Mouse (Mus musculus) bone marrow, adult 2 months (tissue): ENCODE data around the gene Brox. TPM values are rescaled to one million over a fixed set of nuclear protein-coding genes. Genes with fewer than 3 reads are reported as not detected.
"Not testable (repeated sequence)": the region's sequence is repeated elsewhere in the genome, so short reads cannot be mapped to it uniquely, and the experiment has no call there.

Experiments
- H3K27ac ChIP-seq: fragments of 200-500 bp; 2 replicates; pipeline ENCODE4 v1.5.1; 2012; ENCODE audit warnings: low read depth, mild to moderate bottlenecking, control low read depth, inconsistent platforms, low read length; ENCODE audit not compliant: control insufficient read depth, poor library complexity, insufficient read depth
- H3K4me1 ChIP-seq: fragments of 200-500 bp; 2 replicates; pipeline ENCODE4 v1.6.1; 2011; ENCODE audit warnings: low read length; ENCODE audit not compliant: control insufficient read depth, insufficient read depth
- H3K4me3 ChIP-seq: fragments of 200-500 bp; replicated peaks from 2 replicates; pipeline ENCODE3; 2011; ENCODE audit warnings: mild to moderate bottlenecking, low read depth, low read length, control low read depth; ENCODE audit not compliant: control insufficient read depth
- CTCF ChIP-seq: fragments of 200-500 bp; IDR thresholded peaks from 2 replicates; pipeline ENCODE4 v1.5.1; 2011; ENCODE audit warnings: low read length, control low read depth; ENCODE audit not compliant: control insufficient read depth, insufficient read depth
- POLR2A ChIP-seq: fragments of 200-500 bp; IDR thresholded peaks from 2 replicates; pipeline ENCODE4 v1.6.1; 2011; ENCODE audit warnings: low read depth, mild to moderate bottlenecking, control low read depth, low read length, borderline replicate concordance; ENCODE audit not compliant: control insufficient read depth
- WGBS: fragments of 180-500 bp; shearing (Covaris S2); methylation state at CpG from one replicate; pipeline ENCODE4 v1.1.7; 2018; 5-methylcytosine and 5-hydroxymethylcytosine counted together
- polyA plus RNA-seq: library from polyadenylated mRNA; stranded (reverse); fragments of >200 nt; gene quantifications from 2 replicates; pipeline ENCODE4 v1.2.4, GENCODE M21; 2011; ENCODE audit warnings: low replicate concordance; ENCODE audit not compliant: missing spikeins, insufficient read depth, insufficient read length

The Brox gene
- polyA plus RNA-seq, 1 experiment: 22.5 TPM

GRCm38 (mm10) chr1:183320708-183321107, 23.6 kb upstream of the Brox start:
- no peak overlapping the region for H3K27ac ChIP-seq
- WGBS: 10% methylated on average over 3 of the region's 3 CpGs
- no peak overlapping the region for H3K4me3 ChIP-seq
- no peak for TF ChIP-seq CTCF
- no peak for TF ChIP-seq POLR2A
- peaks cover 1% of the 10 kb centered on the region; the same call in 1 of the 2 replicates for H3K4me1 ChIP-seq

GRCm38 (mm10) chr1:183315783-183316182, 18.7 kb upstream of the Brox start:
- Histone ChIP-seq H3K4me3 (no peak overlapping the region), H3K4me1 (no peaks in the 10 kb centered on the region; the same call in 1 of the 2 replicates), H3K27ac (no peak overlapping the region)
- 76% methylated on average over 2 of the region's 2 CpGs for WGBS
- no peak for TF ChIP-seq POLR2A
- TF ChIP-seq CTCF: no peak

- WGBS: 87% methylated on average over 2 of the region's 2 CpGs
- no peaks in the 10 kb centered on the region; the same call in 1 of the 2 replicates for H3K4me1 ChIP-seq
- TF ChIP-seq CTCF: no peak
- no peak for TF ChIP-seq POLR2A
- no peak overlapping the region for H3K27ac ChIP-seq
- no peak overlapping the region for H3K4me3 ChIP-seq
Observed at GRCm38 (mm10) chr1:183312076-183312475, 15.0 kb upstream of the Brox start.

GRCm38 (mm10) chr1:183309601-183310000, 12.5 kb upstream of the Brox start:
- H3K4me1 ChIP-seq, H3K27ac ChIP-seq, H3K4me3 ChIP-seq: not testable (repeated sequence)
- 95% methylated on average over 2 of the region's 2 CpGs for WGBS

GRCm38 (mm10) chr1:183308476-183308875, 11.4 kb upstream of the Brox start:
- H3K27ac ChIP-seq: no peak overlapping the region
- no peak overlapping the region for H3K4me3 ChIP-seq
- H3K4me1 ChIP-seq: no peaks in the 10 kb centered on the region; the same call in 1 of the 2 replicates
- no peak for TF ChIP-seq CTCF
- TF ChIP-seq POLR2A: no peak
- WGBS: 84% methylated on average over 1 of the region's 1 CpGs

- Histone ChIP-seq H3K27ac (no peak overlapping the region), H3K4me3 (no peak overlapping the region), H3K4me1 (no peaks in the 10 kb centered on the region; the same call in 1 of the 2 replicates)
- TF ChIP-seq POLR2A (no peak), CTCF (no peak)
- 47% methylated on average over 3 of the region's 3 CpGs for WGBS
Observed at GRCm38 (mm10) chr1:183307555-183307954, 10.5 kb upstream of the Brox start.

GRCm38 (mm10) chr1:183299161-183299560, 2.1 kb upstream of the Brox start:
- Histone ChIP-seq H3K27ac (no peak overlapping the region), H3K4me3 (no peak overlapping the region), H3K4me1 (no peaks in the 10 kb centered on the region)
- 83% methylated on average over 6 of the region's 6 CpGs for WGBS
- no peak for TF ChIP-seq CTCF
- no peak for TF ChIP-seq POLR2A

- under 1% methylated on average over 20 of the region's 20 CpGs for WGBS
- no peak for TF ChIP-seq POLR2A
- TF ChIP-seq CTCF: no peak
- Histone ChIP-seq H3K27ac (peak overlapping the region; percentile 47), H3K4me1 (no peaks in the 10 kb centered on the region), H3K4me3 (peak overlapping the region; percentile 67)
Observed at GRCm38 (mm10) chr1:183297886-183298489, 919 bp upstream of the Brox start.

- TF ChIP-seq POLR2A (no peak), CTCF (no peak)
- Histone ChIP-seq H3K4me1 (no peaks in the 10 kb centered on the region), H3K27ac (peak overlapping the region; percentile 47), H3K4me3 (peak overlapping the region; percentile 67)
- 1% methylated on average over 30 of the region's 30 CpGs for WGBS
Observed at GRCm38 (mm10) chr1:183297473-183297885, 410 bp upstream of the Brox start.
